Mouse (Mus musculus) limb, embryonic 11.5 days (tissue): ENCODE measurements around the gene Tob2. TPM values are rescaled to one million over a fixed set of nuclear protein-coding genes. Genes with fewer than 3 reads are reported as not detected.

Source experiments
- ATAC-seq: fragments of 200-750 bp; cut with Nextera tagmentation; 2 replicates; pipeline ENCODE4 v1.8.0; 2017; ENCODE audit warnings: low read depth; ENCODE audit not compliant: insufficient number of reproducible peaks, low FRiP score, low TSS enrichment
- DNase-seq: peaks from one replicate; pipeline ENCODE4 v3.0.0-alpha.2; 2015; ENCODE audit warnings: low spot score
- H3K27ac ChIP-seq: fragments of 300-500 bp; sonication (generic); replicated peaks from 2 replicates; pipeline ENCODE4 v1.5.1; 2014; ENCODE audit warnings: low read depth, mild to moderate bottlenecking, low read length
- H3K27me3 ChIP-seq: fragments of 300-500 bp; sonication (generic); 2 replicates; pipeline ENCODE4 v1.6.1; 2014; ENCODE audit warnings: mild to moderate bottlenecking, low read length, mixed read lengths; ENCODE audit not compliant: control insufficient read depth, insufficient read depth
- H3K36me3 ChIP-seq: fragments of 300-500 bp; sonication (generic); 2 replicates; pipeline ENCODE4 v1.6.1; 2014; ENCODE audit warnings: mild to moderate bottlenecking, low read length, moderate library complexity, mixed read lengths; ENCODE audit not compliant: control insufficient read depth, insufficient read depth
- H3K4me1 ChIP-seq: fragments of 300-500 bp; sonication (generic); 2 replicates; pipeline ENCODE4 v1.6.1; 2014; ENCODE audit warnings: low read length, mixed read lengths; ENCODE audit not compliant: control insufficient read depth, insufficient read depth
- H3K4me2 ChIP-seq: fragments of 300-500 bp; sonication (generic); 2 replicates; pipeline ENCODE4 v1.6.1; 2014; ENCODE audit warnings: low read depth, mild to moderate bottlenecking, moderate library complexity; ENCODE audit not compliant: severe bottlenecking
- H3K4me3 ChIP-seq: fragments of 300-500 bp; sonication (generic); 2 replicates; pipeline ENCODE4 v1.5.1; 2014; ENCODE audit warnings: low read depth, low read length
- H3K9ac ChIP-seq: fragments of 300-500 bp; sonication (generic); 2 replicates; pipeline ENCODE4 v1.6.1; 2014; ENCODE audit warnings: mild to moderate bottlenecking, low read length
- H3K9me3 ChIP-seq: fragments of 300-500 bp; sonication (generic); 2 replicates; pipeline ENCODE4 v1.6.1; 2016; ENCODE audit warnings: low read length; ENCODE audit not compliant: control insufficient read depth
- WGBS: fragments of 180-500 bp; shearing (Covaris S2); extraction: QIAGEN DNeasy Blood & Tissue Kit; methylation state at CpG from one replicate; pipeline ENCODE4 v1.1.7; 2014; 5-methylcytosine and 5-hydroxymethylcytosine counted together
- polyA plus RNA-seq: library from polyadenylated mRNA; unstranded; fragments of >200 nt; fragmentation: Nextera tagmentation; extraction: Ambion mirVana; gene quantifications from 2 replicates; pipeline ENCODE4 v1.2.1, GENCODE M21; 2014

Tob2 gene
- polyA plus RNA-seq, 1 experiment from 2014 or later = 16.8 TPM

GRCm38 (mm10) chr15:81831136-81831825, 27.3 kb downstream of the Tob2 start:
- H3K27ac ChIP-seq = no peak overlapping the region
- H3K4me2 ChIP-seq = peak overlapping the region; percentile 16; the same call in 1 of the 2 replicates
- 19% methylated on average over 24 of the region's 24 CpGs for WGBS
- peaks cover 7% of the 10 kb centered on the region for H3K4me1 ChIP-seq
- H3K27me3 ChIP-seq = no peaks in the 10 kb centered on the region; the same call in 1 of the 2 replicates
- H3K4me3 ChIP-seq = no peak overlapping the region
- H3K9me3 ChIP-seq = no peaks in the 10 kb centered on the region
- no peaks in the 10 kb centered on the region for H3K36me3 ChIP-seq
- peak overlapping the region; percentile 47; the same call in 1 of the 2 replicates for H3K9ac ChIP-seq
- peak; percentile 78 for ATAC-seq
- DNase-seq = peak; percentile 95

- Histone ChIP-seq H3K4me1 (no peaks in the 10 kb centered on the region), H3K4me2 (no peak overlapping the region), H3K36me3 (no peaks in the 10 kb centered on the region), H3K27ac (no peak overlapping the region), H3K9ac (no peak overlapping the region), H3K9me3 (no peaks in the 10 kb centered on the region), H3K27me3 (no peaks in the 10 kb centered on the region; the same call in 1 of the 2 replicates), H3K4me3 (no peak overlapping the region)
- DNase-seq (no peak), ATAC-seq (no peak)
- 91% methylated on average over 4 of the region's 4 CpGs for whole genome bisulfite sequencing
These were observed 28.1 kb downstream of the Tob2 start for GRCm38 (mm10) chr15:81830530-81830929.

- H3K9ac ChIP-seq = no peak overlapping the region
- no peaks in the 10 kb centered on the region for H3K36me3 ChIP-seq
- no peaks in the 10 kb centered on the region for H3K4me1 ChIP-seq
- no peak for DNase-seq
- ATAC-seq = no peak
- no peak overlapping the region for H3K4me3 ChIP-seq
- WGBS = 74% methylated on average over 2 of the region's 2 CpGs
- H3K27ac ChIP-seq = no peak overlapping the region
- no peak overlapping the region for H3K4me2 ChIP-seq
- no peaks in the 10 kb centered on the region for H3K9me3 ChIP-seq
- no peaks in the 10 kb centered on the region for H3K27me3 ChIP-seq
These were observed 29.4 kb downstream of the Tob2 start for GRCm38 (mm10) chr15:81829208-81829580.

DNA sequence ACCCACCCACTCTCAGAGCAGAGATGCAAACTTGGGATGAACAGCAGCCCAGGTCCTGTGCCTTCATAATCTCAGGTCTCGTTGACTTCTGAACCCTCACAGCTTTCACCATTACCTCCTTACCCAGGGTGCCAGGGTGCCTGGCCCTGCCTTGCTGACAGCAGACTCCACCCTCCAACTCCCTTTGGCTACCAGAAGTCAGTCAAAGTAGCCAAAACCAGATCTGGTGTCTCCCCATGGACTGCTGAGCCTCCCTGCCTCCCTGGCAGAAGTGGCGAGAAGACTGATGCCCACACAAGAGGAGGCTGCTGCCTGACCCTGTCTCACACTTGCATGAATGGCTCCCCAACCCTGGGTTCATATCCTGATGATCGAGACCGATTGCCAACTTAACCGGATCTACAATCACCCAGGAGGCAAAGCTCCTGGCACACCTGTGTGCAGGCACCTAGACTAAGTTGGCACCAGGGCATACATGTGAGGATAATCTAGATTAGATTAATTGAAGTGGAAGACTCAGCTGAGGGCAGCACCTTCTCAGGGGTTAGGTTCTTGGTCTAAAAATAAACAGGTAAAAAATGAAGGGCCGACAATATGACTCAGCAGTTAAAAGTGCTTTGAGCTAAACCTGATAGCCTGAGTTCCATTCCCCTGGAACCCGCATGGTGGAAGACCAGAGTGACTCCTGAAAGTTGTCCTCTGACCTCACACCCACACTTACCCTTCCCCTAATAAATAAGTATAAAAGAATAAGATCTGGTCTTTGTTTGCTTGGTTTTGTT, 30.0 kb downstream of the Tob2 start:
- H3K4me3 ChIP-seq = no peak overlapping the region
- no peaks in the 10 kb centered on the region for H3K27me3 ChIP-seq
- no peak for DNase-seq
- WGBS = 90% methylated on average over 7 of the region's 7 CpGs
- H3K36me3 ChIP-seq = 0 out of 2 replicates have a peak, but pooled peaks cover under 1% of the 10 kb centered on the region
- no peak for ATAC-seq
- H3K27ac ChIP-seq = no peak overlapping the region
- H3K9ac ChIP-seq = no peak overlapping the region
- H3K9me3 ChIP-seq = no peaks in the 10 kb centered on the region
- no peaks in the 10 kb centered on the region for H3K4me1 ChIP-seq
- H3K4me2 ChIP-seq = no peak overlapping the region

DNA sequence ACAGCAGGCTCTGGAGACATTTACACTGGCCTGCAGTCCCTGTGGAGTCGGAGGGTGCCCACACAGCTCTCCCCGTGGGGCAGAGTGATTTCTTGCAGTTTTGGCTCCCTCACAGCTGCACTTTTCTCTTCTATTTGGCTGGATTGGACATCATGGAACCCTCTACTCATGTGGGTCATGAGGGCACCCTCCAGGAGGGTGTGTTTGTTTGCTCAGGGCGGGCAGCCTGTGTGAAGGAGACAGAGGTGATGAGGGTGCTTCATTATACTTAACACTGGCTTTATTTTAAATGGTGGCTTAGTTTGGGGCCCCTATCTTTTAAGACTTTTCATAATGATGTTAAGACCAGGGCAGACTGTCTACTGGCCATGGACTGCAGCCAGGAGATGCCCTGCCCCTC, 33.8 kb downstream of the Tob2 start:
- ATAC-seq = no peak
- Histone ChIP-seq H3K36me3 (peaks cover 5% of the 10 kb centered on the region; the same call in 1 of the 2 replicates), H3K9ac (no peak overlapping the region), H3K4me2 (no peak overlapping the region), H3K4me3 (no peak overlapping the region), H3K27ac (no peak overlapping the region), H3K27me3 (no peaks in the 10 kb centered on the region), H3K9me3 (no peaks in the 10 kb centered on the region), H3K4me1 (no peaks in the 10 kb centered on the region)
- DNase-seq = no peak
- WGBS = 83% methylated on average over 3 of the region's 3 CpGs

GRCm38 (mm10) chr15:81822631-81823030, 36.0 kb downstream of the Tob2 start:
- Histone ChIP-seq H3K27ac (no peak overlapping the region), H3K4me1 (no peaks in the 10 kb centered on the region), H3K4me3 (no peak overlapping the region), H3K4me2 (no peak overlapping the region), H3K9me3 (no peaks in the 10 kb centered on the region), H3K27me3 (no peaks in the 10 kb centered on the region), H3K9ac (no peak overlapping the region), H3K36me3 (peaks cover 8% of the 10 kb centered on the region; the same call in 1 of the 2 replicates)
- WGBS = 84% methylated on average over 3 of the region's 3 CpGs
- DNase-seq (no peak), ATAC-seq (no peak)

- Histone ChIP-seq H3K27ac (no peak overlapping the region), H3K27me3 (no peaks in the 10 kb centered on the region), H3K4me2 (no peak overlapping the region), H3K9ac (no peak overlapping the region), H3K4me3 (no peak overlapping the region), H3K4me1 (no peaks in the 10 kb centered on the region), H3K36me3 (peaks cover 10% of the 10 kb centered on the region; the same call in 1 of the 2 replicates), H3K9me3 (no peaks in the 10 kb centered on the region)
- DNase-seq (no peak), ATAC-seq (no peak)
- 87% methylated on average over 3 of the region's 3 CpGs for WGBS
These were observed 40.2 kb downstream of the Tob2 start for GRCm38 (mm10) chr15:81818404-81818803.

GRCm38 (mm10) chr15:81814716-81815370, 43.8 kb downstream of the Tob2 start:
- Histone ChIP-seq H3K27ac (no peak overlapping the region), H3K9ac (no peak overlapping the region), H3K27me3 (no peaks in the 10 kb centered on the region), H3K4me3 (no peak overlapping the region), H3K9me3 (no peaks in the 10 kb centered on the region), H3K4me1 (0 out of 2 replicates have a peak, but pooled peaks cover 6% of the 10 kb centered on the region), H3K4me2 (no peak overlapping the region), H3K36me3 (peaks cover 8% of the 10 kb centered on the region; the same call in 1 of the 2 replicates)
- 93% methylated on average over 12 of the region's 12 CpGs for WGBS
- ATAC-seq (no peak), DNase-seq (no peak)
